Mouse (Mus musculus) layer of hippocampus, postnatal 25 days (tissue): ENCODE measurements at regions not wholly inside any gene's neighbourhood (a gene's known extent, or its start where the extent isn't known, plus 50 kb on each side); places are given as distances from the start of the nearest gene placed in this dataset.

Experiments used
- DNase-seq, 2 experiments: peaks; one replicate each; pipeline ENCODE4 v3.0.0; 2022; ENCODE audit warnings: mixed read lengths in 2 of 2, low spot score in 1 of 2; ENCODE audit errors: extremely low spot score in 1 of 2

DNA sequence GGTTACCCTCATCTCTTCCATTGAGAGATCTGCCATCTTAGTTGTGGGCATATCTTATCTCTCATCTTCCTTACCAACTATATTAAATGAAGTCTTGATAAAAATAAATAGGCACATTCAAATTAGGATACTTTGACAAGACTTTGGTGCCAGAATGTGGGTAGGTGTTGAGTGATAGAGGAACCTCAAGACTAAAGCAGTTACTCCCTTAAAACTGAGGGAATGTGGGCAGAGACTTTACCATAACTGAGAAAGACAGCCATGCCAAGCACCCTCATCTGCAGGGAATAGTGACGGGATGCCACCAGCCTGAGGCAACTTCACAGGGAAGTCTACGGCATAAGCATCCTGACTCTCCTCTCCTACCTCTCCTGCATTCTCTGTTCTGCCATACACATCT lies 292.3 kb downstream of the Lmx1a start:
- DNase-seq = no peak

DNA sequence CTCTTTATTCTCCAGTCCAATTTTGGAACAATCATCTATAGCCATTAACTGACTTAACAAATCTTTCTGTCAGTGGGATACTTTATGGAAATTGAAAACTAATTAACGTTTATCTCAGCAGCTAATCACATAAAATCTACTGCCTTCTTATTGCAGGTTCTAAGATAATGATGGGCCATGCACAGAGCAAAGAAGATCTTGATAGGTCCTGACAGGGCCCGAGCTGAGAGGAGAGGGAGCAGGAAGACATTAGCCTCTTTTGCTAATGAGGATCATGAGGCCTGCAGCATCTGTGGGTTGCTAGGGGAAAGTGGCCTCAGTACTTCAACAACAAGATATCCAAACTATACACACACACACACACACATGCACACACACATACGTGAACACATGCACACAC lies 318.4 kb downstream of the Lmx1a start:
- no peak for DNase-seq

GRCm38 (mm10) chr1:168008216-168008615 lies 319.2 kb downstream of the Lmx1a start:
- DNase-seq = no peak

DNA sequence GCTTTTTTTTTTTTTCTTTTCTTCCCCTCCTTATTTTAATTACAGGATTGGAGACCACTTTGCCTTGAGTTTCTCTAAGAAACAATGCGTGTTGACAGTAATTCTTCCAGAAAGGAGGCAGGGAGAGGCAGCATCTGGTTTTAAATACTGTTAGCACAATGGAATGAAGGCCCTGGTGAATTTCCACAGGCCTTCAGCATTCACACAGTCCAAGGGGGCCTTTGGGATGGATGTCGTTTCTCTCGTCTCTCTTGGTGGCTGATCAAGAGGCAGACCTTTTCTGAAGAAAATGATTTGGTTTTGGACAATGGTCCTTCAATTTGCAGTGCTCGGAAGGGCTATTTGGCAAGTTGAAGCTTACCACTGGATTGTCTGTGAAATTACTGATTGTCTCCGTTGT lies 321.4 kb downstream of the Lmx1a start:
- DNase-seq = no peak

DNA sequence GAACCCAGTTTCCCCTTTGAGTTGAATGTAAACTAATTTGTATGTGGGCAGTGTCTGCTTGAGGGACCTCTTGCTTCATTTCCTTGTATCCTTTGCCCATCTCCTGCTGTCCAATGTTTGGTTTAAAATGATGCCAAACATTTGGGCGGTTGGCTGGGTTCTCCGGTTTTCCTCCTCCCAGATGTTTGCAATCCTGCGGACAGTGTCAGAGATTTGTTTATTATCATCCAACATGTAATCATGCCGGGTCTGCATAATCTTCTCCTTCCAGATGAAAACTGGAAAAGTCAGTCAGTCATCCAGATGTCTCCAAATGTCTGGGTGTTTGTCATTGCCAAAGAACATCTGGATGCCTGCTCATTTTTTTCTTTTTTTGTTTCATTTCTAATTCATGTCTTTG lies 323.0 kb downstream of the Lmx1a start:
- DNase-seq = no peak

GRCm38 (mm10) chr1:168012611-168013010 lies 323.6 kb downstream of the Lmx1a start:
- no peak for DNase-seq

GRCm38 (mm10) chr1:168016375-168016890 lies 327.4 kb downstream of the Lmx1a start:
- DNase-seq = no peak

DNA sequence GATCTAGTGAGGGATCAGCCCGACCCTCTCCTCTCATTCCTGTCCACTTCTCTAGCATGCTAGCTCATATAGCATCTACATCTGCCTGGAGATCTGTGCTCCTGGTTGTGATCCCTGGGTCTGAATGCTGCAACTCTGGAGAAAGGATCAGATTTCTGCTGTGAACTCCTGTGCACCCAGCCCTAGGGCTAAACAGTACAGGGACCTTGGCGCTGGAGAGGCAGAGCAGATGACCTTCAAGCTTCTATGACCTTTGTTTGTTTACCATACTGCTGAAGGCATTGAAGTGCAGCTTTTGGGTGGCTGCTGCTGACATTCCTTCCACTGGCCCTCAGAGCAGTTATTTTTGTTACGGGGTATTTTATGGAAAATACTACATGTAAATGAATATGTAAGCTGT lies 337.4 kb downstream of the Lmx1a start:
- no peak for DNase-seq

DNA sequence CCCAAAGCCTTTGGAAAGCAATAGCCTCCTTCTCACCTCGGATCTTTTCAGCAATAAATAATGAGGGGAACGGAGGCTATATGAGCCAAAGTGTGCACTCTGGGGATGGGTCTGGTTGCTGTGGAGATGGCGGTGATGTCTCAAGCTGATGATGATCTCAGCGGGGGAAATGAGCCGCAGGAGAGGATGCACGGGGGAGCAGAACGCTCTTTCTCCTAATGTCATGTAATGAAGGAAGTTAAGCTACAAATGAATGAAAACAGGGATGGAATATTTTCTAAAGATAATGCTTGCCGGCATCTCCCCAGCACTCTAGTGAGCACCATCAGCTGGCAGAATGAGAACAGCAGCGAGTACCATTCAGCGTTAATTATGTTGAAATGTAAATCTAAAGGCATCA lies 355.7 kb downstream of the Lmx1a start:
- DNase-seq = no peak

DNA sequence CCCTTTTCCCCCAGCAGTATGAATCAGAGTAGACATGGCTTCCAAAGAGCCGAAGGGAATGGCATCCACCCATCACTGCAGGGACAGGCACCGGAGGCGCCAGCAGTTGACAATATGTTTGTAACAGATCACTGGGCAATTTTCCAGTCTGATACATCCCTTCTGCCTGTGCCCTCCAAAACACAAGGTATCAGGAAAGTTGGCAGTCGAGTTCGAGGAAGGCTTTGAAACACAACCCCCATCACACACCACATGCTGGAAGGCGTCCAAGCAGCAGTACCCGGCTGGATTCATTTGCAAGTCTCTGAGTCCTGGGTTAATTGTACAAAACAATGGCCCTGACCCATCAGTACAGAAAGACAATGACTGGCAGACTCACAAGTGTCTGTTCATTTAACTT lies 357.3 kb downstream of the Lmx1a start:
- DNase-seq = peak; percentile 28 to 35

GRCm38 (mm10) chr1:168046749-168047148 lies 357.7 kb downstream of the Lmx1a start:
- no peak for DNase-seq

DNA sequence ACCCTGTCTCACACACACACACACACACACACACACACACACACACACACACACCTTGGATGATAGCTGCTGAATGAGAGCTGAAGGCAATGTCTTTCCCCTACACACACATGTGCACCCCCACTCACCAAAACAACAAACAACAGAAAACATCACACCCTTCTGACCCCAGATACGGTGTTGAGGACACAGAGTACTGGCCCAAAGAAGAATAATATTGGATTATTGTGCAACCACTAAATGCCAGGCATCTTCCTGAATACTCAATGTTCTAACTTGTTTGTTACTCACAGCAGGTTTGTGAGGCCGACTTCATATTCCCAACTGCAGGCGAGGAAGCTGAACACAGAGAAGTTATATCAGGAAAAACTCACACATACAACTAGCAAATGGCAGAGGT lies 360.9 kb downstream of the Lmx1a start:
- no peak for DNase-seq

DNA sequence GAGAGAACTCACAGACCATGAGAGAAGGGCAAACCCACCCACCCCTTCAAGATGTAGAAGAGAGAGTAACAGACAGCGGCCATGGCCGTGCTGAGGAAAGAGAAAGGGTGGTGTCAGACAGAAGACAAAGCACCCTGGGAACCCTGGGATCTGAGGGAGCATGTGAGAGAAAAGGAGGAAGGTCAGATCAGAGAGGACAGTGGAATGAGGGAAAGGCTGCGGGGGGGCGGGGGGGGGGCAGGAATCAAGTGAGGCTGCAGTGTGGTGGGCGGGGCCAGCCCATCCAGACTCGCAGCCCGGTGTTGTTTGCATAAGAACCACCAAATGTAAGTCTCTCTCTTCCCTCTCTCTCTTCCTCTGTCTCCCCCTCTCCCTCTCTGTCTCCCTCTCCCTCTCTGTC lies 367.4 kb downstream of the Lmx1a start:
- DNase-seq = no peak

DNA sequence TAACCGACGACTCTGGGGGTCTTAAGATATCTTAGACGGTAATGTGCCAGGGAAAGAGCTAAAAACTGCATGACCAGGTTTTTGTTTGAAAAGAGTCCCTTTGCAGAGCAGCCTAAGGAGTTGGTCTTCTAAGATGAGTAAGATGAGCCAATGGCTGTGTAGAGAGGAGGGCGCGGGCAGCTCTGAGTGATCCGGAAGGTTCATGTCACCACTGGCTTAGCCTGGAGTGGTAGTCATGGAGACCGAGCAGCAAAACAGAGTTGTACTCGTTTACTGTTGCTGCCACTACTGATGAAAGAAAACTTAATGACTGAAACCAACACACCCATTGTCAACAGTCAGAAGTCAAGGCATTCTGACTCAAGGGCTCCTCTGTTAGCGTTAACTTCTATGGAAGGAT lies 368.4 kb downstream of the Lmx1a start:
- no peak for DNase-seq

DNA sequence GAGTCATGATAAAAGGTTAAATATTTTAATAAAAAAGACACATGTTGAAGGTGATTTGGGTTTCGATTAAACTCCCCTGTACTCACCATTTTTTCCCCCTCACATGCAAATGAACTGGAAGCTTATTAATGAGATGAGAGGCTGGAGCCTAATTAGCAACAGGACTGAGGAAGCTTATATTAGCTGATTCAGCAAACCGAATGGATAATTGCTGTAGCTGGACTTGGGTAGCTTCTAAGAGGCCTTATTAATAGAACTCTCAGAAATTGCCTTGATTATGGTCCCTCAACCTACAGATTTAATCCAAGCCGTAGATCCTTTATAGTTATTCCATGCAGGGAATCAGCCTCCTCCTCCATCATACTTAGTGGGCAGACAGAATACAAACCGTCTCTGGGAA lies 369.7 kb downstream of the Lmx1a start:
- DNase-seq = no peak

DNA sequence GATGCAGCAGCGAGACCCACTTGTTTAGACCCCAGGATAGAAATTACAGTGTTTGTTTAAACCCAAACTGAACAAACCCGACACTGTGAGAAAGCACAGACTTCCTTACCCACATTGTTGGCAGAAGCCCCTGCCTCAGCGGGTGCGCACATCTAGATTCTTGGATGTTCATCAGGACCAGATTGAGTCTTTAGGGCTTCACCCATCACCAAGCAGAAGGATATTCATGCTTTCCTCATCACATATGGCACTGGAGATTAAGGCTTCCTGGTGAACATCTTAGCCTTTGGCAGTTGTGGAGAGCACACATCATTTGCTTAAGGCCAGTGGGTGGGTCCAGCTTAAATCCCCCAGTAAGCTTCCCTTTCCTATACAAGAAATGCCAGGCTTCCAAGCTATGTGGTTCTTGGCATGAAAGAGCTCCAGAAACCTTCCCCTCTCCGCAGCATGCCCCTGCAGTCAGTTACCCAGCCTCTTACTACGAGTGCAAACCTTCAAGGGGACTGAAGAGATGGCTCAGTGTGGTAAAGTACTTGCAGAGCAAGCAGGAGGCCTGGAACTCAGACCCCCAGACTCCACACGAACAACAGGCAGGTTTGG lies 367.9 kb downstream of the Pbx1 start:
- no peak for DNase-seq

- no peak for DNase-seq
These were observed 366.4 kb downstream of the Pbx1 start for GRCm38 (mm10) chr1:168065598-168066041.

DNA sequence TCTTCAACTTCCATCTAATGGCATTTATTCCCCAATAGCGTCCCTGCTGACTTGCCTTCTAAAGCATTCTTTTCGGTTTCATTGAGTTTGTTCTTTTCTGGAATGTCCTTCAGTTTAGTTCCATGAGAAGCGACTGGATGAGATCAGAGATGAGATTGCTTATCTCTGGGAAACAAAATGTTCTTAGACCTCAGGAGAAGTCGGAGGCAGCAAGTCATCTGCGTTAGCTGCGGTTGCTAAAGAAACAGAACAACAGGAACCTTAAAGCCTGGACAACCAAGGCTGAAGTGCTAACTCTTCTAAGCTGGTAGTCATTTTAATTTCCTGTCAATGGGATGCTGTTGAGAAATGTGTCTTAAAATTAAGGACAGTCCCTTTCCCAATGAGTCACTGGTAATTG lies 365.3 kb downstream of the Pbx1 start:
- no peak for DNase-seq

DNA sequence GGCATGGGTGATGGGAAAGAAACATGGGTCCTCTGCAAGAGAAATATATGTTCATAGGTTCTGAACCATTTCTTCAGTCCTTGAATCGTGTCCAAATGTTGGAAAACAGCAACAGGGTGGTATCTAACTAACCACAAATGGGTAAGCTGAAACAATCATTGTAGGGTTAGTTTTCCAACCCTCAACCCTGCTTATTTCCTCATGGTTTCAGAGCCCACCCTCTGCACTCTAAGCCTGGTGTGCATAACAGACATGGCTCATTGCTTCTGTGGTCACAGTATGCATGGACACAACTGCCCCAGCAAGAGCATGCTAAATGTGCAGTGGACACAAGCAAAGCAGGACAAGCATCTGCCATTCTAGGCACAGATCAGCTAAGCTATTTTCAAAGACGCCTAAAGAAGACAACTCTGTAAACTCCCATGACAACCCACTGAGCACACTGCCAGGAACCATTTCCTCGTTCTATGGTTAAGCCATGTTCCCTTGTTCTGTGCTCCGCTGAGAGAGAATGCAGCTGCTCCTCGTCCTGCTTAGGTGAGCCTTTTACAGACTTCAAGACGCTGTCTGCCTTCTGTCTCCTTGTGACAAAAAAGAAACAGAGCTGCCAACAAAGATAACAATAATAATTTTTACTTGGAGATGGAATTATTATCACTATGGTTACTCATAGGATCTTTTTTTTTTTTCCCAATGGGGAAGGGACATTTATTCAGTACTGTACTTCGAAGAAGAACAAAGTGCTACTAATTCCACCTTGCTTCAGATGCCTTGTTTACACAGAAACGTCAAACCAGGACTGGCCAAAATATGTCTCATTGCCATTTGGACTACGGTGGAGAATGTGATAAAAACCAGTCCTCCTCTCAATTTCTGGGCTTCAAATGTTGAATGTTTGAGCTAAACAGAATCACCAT lies 363.8 kb downstream of the Pbx1 start:
- DNase-seq = no peak

GRCm38 (mm10) chr1:168068920-168069590 lies 363.0 kb downstream of the Pbx1 start:
- no peak for DNase-seq
